Mouse (Mus musculus): ENCODE data around the gene Vps9d1.
"Not testable (repeated sequence)": the region's sequence is repeated elsewhere in the genome, so short reads cannot be mapped to it uniquely, and the experiment has no call there.

The Vps9d1 gene

DNA sequence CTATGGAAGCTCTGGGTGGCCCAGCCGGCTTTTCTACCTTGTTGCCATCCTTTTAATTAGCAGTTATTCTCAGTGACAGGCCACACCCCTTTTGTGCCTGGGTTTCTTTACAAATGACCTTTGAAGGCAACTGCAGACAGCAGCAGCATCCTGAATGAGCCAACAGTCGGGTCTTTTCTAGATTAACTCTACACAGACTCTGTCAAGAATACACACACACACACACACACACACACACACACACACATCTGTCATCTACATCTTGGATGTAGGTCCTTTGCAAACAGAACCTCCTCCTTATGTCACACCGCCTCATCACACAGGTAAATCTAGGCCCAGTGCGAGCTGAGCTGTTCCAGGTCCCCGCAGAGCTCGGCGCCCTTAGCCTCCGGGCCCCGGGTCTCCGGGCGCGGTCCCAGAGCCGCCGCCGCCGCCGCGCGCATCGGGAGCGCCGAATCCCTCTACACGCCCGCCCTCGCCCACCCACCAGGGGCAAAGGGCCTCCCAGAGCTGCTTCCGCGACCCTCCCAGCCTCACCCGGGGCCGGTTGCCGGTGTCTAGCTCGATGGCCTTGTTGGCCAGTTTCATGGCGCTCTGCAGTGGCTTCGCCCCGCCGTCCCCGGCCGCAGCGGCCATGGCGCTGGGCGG, 573 bp downstream of the Vps9d1 start:
- DNase-seq (ENCODE audit: low spot score): no peak

GRCm38 (mm10) chr8:123252925-123253324, 1.2 kb downstream of the Vps9d1 start:
- DNase-seq (ENCODE audit: low spot score): no peak

- DNase-seq (ENCODE audit: low spot score): no peak
These were observed 3.2 kb downstream of the Vps9d1 start for GRCm38 (mm10) chr8:123250940-123251339.

GRCm38 (mm10) chr8:123248596-123248995, 5.6 kb downstream of the Vps9d1 start:
- DNase-seq (ENCODE audit: low spot score): no peak

DNA sequence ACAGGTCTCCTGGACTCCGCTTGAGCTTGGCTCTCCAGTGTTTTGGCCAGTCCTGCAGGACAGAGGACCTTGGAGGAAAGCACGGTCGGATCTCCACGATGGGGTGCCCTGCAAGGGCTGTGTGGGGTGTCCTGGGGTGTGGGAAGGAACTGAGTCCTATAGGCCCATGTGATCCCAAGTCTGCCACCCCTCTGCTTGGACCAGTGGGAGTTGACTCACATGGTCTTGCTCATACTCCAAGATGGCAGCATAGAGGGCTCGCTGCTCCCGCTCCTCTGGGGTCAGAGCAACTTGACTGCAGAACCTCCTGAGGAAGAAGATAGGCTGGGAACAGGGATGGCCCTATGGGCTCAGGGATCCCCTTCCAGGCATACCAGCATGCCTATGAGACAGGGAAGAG, 6.4 kb downstream of the Vps9d1 start:
- DNase-seq (ENCODE audit: low spot score): no peak

- no peak for DNase-seq (ENCODE audit: low spot score)
These were observed 8.6 kb downstream of the Vps9d1 start for GRCm38 (mm10) chr8:123245543-123245942.

GRCm38 (mm10) chr8:123244382-123244781, 9.8 kb downstream of the Vps9d1 start:
- DNase-seq (ENCODE audit: low spot score): no peak

- DNase-seq (ENCODE audit: low spot score): no peak
These were observed 11.1 kb downstream of the Vps9d1 start for GRCm38 (mm10) chr8:123243053-123243452.

DNA sequence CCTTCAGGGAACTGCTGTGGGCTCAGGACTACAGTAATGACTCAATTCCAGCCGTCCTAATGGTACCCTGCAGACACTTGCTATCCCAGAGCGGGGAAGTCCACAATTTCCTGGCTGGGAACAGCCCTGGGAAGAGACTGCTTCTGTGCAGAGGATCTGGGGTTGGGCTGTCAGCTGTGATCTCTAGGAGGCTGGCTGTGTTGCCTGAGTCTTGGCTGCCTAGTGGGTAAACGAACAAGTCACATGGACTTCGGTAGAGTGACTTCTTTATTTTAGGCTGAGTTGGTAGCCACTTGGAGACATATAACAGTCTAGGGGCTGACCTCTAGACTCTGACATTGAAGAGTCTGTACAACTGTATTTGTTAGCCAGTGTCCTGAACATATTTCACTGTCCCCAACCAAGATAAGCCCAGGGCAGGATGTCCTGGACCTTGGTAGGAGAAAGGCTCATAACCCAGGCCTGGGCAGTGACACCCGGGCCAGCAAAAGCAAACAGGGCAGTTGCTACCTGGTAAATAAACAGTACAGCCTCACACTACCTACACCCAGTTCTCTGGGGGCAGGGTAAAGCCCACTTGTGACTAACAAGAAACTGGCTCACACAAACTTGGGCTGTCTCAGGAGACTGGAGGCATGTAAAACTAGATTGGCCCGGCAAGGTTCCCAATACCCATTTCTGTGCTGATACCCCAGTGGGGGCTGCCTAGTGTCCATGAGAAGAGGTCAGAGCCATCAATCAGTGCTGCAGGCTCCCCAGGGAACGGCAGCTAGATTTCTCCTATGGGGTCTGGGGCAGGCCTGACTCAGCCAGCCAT, 11.8 kb downstream of the Vps9d1 start:
- DNase-seq (ENCODE audit: low spot score): no peak

- DNase-seq (ENCODE audit: low spot score): no peak
These were observed 14.8 kb downstream of the Vps9d1 start for GRCm38 (mm10) chr8:123239398-123239797.

- peak; percentile 87 for DNase-seq (ENCODE audit: low spot score)
These were observed 18.3 kb downstream of the Vps9d1 start, which contains the start of gene Spata2l for GRCm38 (mm10) chr8:123235520-123236497. TSS of gene Spata2l (minus strand) at chr8:123236233.

- no peak for DNase-seq (ENCODE audit: low spot score)
These were observed 19.1 kb downstream of the Vps9d1 start for GRCm38 (mm10) chr8:123234918-123235519.

GRCm38 (mm10) chr8:123233760-123234159, 20.4 kb downstream of the Vps9d1 start:
- no peak for DNase-seq (ENCODE audit: low spot score)

DNA sequence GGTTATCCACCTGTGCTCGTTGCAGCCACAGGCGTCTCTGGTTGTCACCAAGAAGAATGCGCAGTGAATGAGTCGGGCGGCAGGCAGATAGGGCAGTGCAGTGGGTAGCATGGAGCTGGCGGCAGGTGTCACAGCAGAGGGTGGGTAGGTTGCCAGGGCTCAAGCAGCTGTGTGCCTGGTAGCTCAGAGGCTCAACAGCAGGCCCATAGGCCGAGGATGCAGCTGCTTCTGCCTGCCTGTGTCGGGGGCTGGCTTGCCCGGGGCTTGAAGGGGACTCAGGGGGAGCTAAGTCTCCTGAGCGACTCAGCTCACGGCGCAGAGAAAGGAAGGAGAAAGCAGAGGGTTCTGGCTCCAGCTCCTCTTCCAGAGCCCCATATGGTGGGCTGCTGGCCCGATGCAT, 20.8 kb downstream of the Vps9d1 start:
- DNase-seq (ENCODE audit: low spot score): no peak

GRCm38 (mm10) chr8:123232553-123232952, 21.6 kb downstream of the Vps9d1 start:
- DNase-seq (ENCODE audit: low spot score): no peak

DNA sequence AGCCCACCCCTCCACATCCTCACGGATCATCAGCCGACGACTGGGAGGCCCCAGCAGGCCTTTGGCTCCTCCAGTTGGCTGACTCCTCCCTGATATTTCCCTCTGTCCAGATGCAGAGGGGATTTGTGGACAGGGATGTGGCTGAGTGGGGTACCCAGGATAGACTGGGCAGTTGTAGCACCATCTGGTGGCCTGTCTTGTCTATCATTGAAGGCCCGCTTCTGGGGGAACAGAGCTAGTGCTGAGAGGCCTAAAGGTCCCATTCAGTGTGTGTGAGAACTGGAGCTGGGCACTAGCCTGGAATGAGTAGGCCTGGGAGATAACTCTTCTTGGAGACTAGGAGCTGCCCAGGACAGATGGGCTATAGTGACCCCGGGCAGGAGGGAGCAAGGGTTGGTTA, 22.4 kb downstream of the Vps9d1 start:
- no peak for DNase-seq (ENCODE audit: low spot score)

GRCm38 (mm10) chr8:123230326-123230725, 23.8 kb downstream of the Vps9d1 start:
- not testable (repeated sequence) for DNase-seq (ENCODE audit: low spot score)

- no peak for DNase-seq (ENCODE audit: low spot score)
These were observed 25.7 kb downstream of the Vps9d1 start for GRCm38 (mm10) chr8:123228416-123228815.

DNA sequence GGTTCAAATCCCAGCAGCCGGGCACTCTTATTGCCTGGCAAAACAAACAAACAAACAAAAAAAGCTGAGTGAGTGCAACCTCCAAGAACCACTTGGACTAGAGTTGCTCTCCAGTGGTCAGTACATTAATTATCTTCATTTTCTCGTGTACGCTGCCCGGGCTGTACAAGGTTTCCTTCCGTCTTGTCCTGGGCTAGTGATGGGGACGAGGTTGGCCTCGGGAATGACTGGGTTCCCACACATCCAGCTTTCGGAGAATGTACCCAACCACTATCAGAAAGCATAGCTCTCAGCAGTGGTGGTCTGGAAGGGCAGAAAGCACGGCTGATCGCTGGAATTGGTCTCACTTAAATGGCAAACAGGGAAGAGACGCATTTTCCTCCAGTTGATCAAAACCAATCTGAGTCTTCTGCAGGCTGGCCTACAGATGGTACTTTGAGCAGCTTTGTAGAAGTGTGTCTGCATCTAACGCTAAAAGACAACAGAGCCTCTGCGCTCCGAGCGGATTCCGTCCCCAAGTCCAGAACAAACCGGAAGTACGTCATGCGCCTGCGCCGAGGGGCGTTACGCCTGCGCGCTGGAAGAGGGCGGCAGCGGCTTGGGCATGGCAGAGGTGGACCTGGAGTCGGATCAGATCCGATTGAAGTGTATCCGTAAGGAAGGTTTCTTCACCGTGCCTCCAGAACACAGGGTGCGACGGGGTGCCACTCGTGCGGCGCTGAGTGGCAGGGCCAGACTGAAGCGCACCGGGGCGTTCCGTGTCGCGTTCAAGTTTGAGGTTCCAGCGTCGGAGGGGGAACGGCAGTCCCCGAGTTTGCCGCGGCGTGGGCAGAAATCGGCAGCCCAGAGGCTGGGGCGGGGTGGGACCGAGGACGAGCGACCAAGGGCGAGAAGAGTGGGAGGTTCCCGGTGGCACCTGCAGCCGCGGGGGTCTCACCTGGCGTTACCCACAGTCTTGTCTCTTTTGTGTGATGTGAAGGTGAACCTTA, 29.6 kb downstream of the Vps9d1 start, which contains the start of gene Cdk10:
TSS of gene Cdk10 (plus strand) at position 565 of the 989 bp plus-strand sequence.
- DNase-seq (ENCODE audit: low spot score): peak; percentile 92

DNA sequence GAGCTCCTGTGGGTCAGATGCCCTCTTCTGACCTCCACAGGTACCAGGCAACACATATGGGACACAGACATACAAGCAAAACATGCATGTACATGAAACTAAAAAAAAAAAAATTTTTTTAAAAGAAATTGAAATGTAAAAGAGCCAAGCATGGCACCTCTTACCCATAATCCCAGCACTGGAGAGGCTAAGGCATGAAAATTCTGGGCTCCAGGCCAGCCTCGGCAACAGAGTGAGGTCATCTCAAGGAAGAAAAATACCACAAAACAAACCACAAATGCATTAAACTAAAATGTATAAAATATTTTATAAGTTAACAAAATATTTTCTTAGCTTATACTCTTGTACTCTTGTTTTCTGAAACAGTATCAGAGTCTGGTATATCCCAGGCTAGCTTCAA, 33.2 kb downstream of the Vps9d1 start:
- no peak for DNase-seq (ENCODE audit: low spot score)
